Mouse (Mus musculus) myocyte (in vitro differentiated cells): ENCODE data around the gene Cep55. TPM values are rescaled to one million over a fixed set of nuclear protein-coding genes. Genes with fewer than 3 reads are reported as not detected.

Experiments
- H3K27me3 ChIP-seq: one replicate; pipeline ENCODE4 v1.6.1; 2011; ENCODE audit not compliant: control insufficient read depth, insufficient read depth, insufficient read length
- H3K36me3 ChIP-seq: one replicate; pipeline ENCODE4 v1.6.1; 2011; ENCODE audit not compliant: control insufficient read depth, insufficient read depth
- H3K4me2 ChIP-seq: one replicate; pipeline ENCODE4 v1.6.1; 2011; ENCODE audit warnings: low read depth, control low read depth
- H3K4me3 ChIP-seq: one replicate; pipeline ENCODE4 v1.5.1; 2011; ENCODE audit warnings: mild to moderate bottlenecking, control low read depth, moderate library complexity
- H3K79me2 ChIP-seq: one replicate; pipeline ENCODE4 v1.6.1; 2011; ENCODE audit not compliant: control insufficient read depth, insufficient read depth
- H3ac ChIP-seq: one replicate; pipeline ENCODE4 v1.6.1; 2011; ENCODE audit not compliant: control insufficient read depth, insufficient read length
- CEBPB ChIP-seq: IDR thresholded peaks from 2 replicates; pipeline ENCODE4 v1.6.1; 2011; ENCODE audit warnings: mild to moderate bottlenecking, moderate library complexity; ENCODE audit not compliant: poor library complexity, insufficient read depth, severe bottlenecking
- E2F4 ChIP-seq: IDR thresholded peaks from one replicate; pipeline ENCODE4 v1.6.1; 2011; ENCODE audit warnings: mild to moderate bottlenecking, control low read depth, moderate library complexity; ENCODE audit not compliant: insufficient read depth
- MAX ChIP-seq: IDR thresholded peaks from one replicate; pipeline ENCODE4 v1.6.1; 2011; ENCODE audit warnings: low read depth, mild to moderate bottlenecking, control low read depth
- MYOD1 ChIP-seq, 3 experiments: IDR thresholded peaks; one replicate each; pipeline ENCODE4 v1.6.1; 2011; ENCODE audit warnings: control low read depth in 2 of 3, low read depth in 2 of 3, mild to moderate bottlenecking in 2 of 3, moderate library complexity in 1 of 3; ENCODE audit not compliant: insufficient read length in 2 of 3, control insufficient read depth in 1 of 3
- MYOG ChIP-seq, 3 experiments: IDR thresholded peaks; one replicate each; pipeline ENCODE4 v1.6.1; 2011; ENCODE audit warnings: control low read depth in 2 of 3, low read depth in 2 of 3, mild to moderate bottlenecking in 2 of 3; ENCODE audit not compliant: insufficient read length in 2 of 3, control insufficient read depth in 1 of 3, insufficient read depth in 1 of 3
- POLR2A ChIP-seq: IDR thresholded peaks from one replicate; pipeline ENCODE4 v1.6.1; 2011; ENCODE audit warnings: low read depth, mild to moderate bottlenecking, control low read depth, moderate library complexity; ENCODE audit not compliant: insufficient read length
- POLR2AphosphoS2 ChIP-seq: IDR thresholded peaks from one replicate; pipeline ENCODE4 v1.6.1; 2011; ENCODE audit warnings: low read depth, control low read depth; ENCODE audit not compliant: insufficient read length
- REST ChIP-seq: IDR thresholded peaks from one replicate; pipeline ENCODE4 v1.6.1; 2011; ENCODE audit warnings: mild to moderate bottlenecking, control low read depth, moderate library complexity; ENCODE audit not compliant: insufficient read depth, insufficient read length
- SRF ChIP-seq: IDR thresholded peaks from one replicate; pipeline ENCODE4 v1.6.1; 2011; ENCODE audit warnings: low read depth; ENCODE audit not compliant: control insufficient read depth, insufficient read length
- TCF12 ChIP-seq: IDR thresholded peaks from one replicate; pipeline ENCODE4 v1.6.1; 2011; ENCODE audit warnings: mild to moderate bottlenecking, control low read depth; ENCODE audit not compliant: poor library complexity, insufficient read depth, severe bottlenecking
- TCF3 ChIP-seq: IDR thresholded peaks from one replicate; pipeline ENCODE4 v1.6.1; 2011; ENCODE audit warnings: low read depth, control low read depth; ENCODE audit not compliant: insufficient read length
- USF1 ChIP-seq: IDR thresholded peaks from one replicate; pipeline ENCODE4 v1.6.1; 2011; ENCODE audit warnings: low read depth, mild to moderate bottlenecking, control low read depth, moderate library complexity
- polyA plus RNA-seq: library from polyadenylated mRNA; unstranded; fragments of >200 nt; fragmentation: generic; extraction: Trizol; gene quantifications from one replicate; pipeline ENCODE4 v1.2.1, GENCODE M21; 2012; ENCODE audit warnings: missing spikeins

Cep55 gene
- polyA plus RNA-seq, 1 experiment, result 5.1 TPM

DNA sequence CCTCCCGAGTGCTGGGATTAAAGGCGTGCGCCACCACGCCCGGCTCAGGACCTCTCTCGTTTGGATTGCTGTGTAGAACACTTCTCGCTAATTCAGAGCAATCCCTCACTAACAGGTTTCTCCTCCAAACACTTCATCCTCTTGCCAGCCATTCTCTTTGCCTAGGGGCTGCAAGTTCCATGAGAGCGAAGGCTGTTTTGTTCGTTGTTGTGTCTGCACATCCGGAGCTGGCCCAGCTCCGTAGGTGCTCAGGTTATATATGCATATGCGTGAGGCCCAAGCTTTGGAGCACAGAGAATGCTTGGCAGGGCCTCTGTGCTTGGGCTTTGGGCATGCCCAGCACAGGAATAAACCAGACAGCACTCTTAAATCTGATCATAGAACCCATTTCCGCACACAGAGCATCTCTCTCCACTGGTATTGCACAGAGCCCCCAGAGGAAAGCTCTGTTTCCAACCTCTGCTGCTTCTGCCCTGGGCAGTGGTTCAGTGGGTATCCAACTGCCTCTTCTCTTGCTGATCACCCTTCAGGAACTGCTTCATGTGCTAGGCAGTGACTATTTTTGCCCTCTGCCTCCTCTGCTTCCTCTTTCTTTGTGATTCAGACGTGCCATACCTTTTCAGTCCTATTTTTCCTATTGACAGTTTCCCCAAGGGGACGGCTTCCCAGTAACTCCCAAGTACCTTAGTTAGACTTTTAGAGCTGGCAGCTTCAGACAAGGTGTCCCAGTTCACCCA is 54.9 kb downstream of the Cep55 start:
- Histone ChIP-seq H3K4me2 (no peak overlapping the region), H3ac (no peak overlapping the region), H3K79me2 (no peaks in the 10 kb centered on the region), H3K36me3 (no peaks in the 10 kb centered on the region), H3K4me3 (no peak overlapping the region), H3K27me3 (peaks cover 8% of the 10 kb centered on the region)
- TF ChIP-seq POLR2AphosphoS2, result no peak
- TF ChIP-seq SRF, result no peak
- TF ChIP-seq E2F4, result no peak
- TF ChIP-seq POLR2A, result no peak
- TF ChIP-seq MYOG (IDR thresholded peaks at IDR 0.05; ENCODE audit: control insufficient read depth in 1 of 3, insufficient read depth in 1 of 3, insufficient read length in 2 of 3, low read depth in 2 of 3), result no peak
- no peak for TF ChIP-seq CEBPB
- TF ChIP-seq TCF12, result no peak
- no peak for TF ChIP-seq MYOD1 (IDR thresholded peaks at IDR 0.05; ENCODE audit: control insufficient read depth in 1 of 3, insufficient read length in 2 of 3, low read depth in 2 of 3)
- no peak for TF ChIP-seq REST
- no peak for TF ChIP-seq MAX
- TF ChIP-seq USF1, result no peak
- TF ChIP-seq TCF3, result no peak

- Histone ChIP-seq H3K4me3 (no peak overlapping the region), H3K4me2 (peak overlapping the region; percentile 64), H3ac (no peak overlapping the region), H3K79me2 (no peaks in the 10 kb centered on the region), H3K36me3 (no peaks in the 10 kb centered on the region), H3K27me3 (no peaks in the 10 kb centered on the region)
- TF ChIP-seq TCF3, result no peak
- TF ChIP-seq CEBPB, result no peak
- TF ChIP-seq SRF, result no peak
- TF ChIP-seq E2F4, result no peak
- TF ChIP-seq USF1, result no peak
- no peak for TF ChIP-seq MYOG (IDR thresholded peaks at IDR 0.05; ENCODE audit: control insufficient read depth in 1 of 3, insufficient read depth in 1 of 3, insufficient read length in 2 of 3, low read depth in 2 of 3)
- no peak for TF ChIP-seq REST
- TF ChIP-seq TCF12, result no peak
- TF ChIP-seq MAX, result no peak
- no peak for TF ChIP-seq MYOD1 (IDR thresholded peaks at IDR 0.05; ENCODE audit: control insufficient read depth in 1 of 3, insufficient read length in 2 of 3, low read depth in 2 of 3)
- no peak for TF ChIP-seq POLR2AphosphoS2
- no peak for TF ChIP-seq POLR2A
Observed at GRCm38 (mm10) chr19:38111056-38111455, 56.2 kb downstream of the Cep55 start.

DNA sequence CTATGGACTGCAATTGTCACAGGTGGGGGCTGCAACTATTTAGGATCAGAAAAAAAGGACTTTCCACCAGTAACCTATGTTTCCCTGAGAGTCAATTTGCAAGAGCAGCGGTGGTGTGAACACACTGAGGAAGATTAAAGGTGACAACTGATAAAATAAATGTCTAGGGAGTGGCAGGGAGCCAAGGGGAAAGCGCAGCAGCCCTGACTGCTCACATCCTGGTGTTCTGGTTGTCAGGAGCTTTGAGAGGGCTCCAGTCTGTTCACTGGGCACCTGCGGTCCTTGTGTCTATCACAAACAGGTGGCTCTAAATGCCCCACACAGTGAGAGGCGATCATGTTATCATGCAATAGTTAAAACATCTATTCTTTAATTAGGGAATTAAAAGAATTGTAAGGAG is 57.8 kb downstream of the Cep55 start:
- Histone ChIP-seq H3K4me2 (no peak overlapping the region), H3K27me3 (peaks cover 4% of the 10 kb centered on the region), H3K79me2 (no peaks in the 10 kb centered on the region), H3K4me3 (no peak overlapping the region), H3K36me3 (no peaks in the 10 kb centered on the region), H3ac (no peak overlapping the region)
- TF ChIP-seq POLR2AphosphoS2, result no peak
- no peak for TF ChIP-seq MYOG (IDR thresholded peaks at IDR 0.05; ENCODE audit: control insufficient read depth in 1 of 3, insufficient read depth in 1 of 3, insufficient read length in 2 of 3, low read depth in 2 of 3)
- no peak for TF ChIP-seq USF1
- TF ChIP-seq TCF3, result no peak
- no peak for TF ChIP-seq POLR2A
- no peak for TF ChIP-seq CEBPB
- TF ChIP-seq TCF12, result no peak
- no peak for TF ChIP-seq REST
- no peak for TF ChIP-seq E2F4
- TF ChIP-seq MAX, result no peak
- TF ChIP-seq SRF, result no peak
- TF ChIP-seq MYOD1 (IDR thresholded peaks at IDR 0.05; ENCODE audit: control insufficient read depth in 1 of 3, insufficient read length in 2 of 3, low read depth in 2 of 3), result no peak

GRCm38 (mm10) chr19:38114834-38115491 is 60.2 kb downstream of the Cep55 start:
- Histone ChIP-seq H3K4me2 (no peak overlapping the region), H3K36me3 (no peaks in the 10 kb centered on the region), H3K4me3 (no peak overlapping the region), H3K79me2 (no peaks in the 10 kb centered on the region), H3ac (no peak overlapping the region), H3K27me3 (peaks cover 4% of the 10 kb centered on the region)
- TF ChIP-seq POLR2A, result no peak
- TF ChIP-seq CEBPB, result no peak
- no peak for TF ChIP-seq SRF
- no peak for TF ChIP-seq TCF3
- no peak for TF ChIP-seq USF1
- no peak for TF ChIP-seq MYOG (IDR thresholded peaks at IDR 0.05; ENCODE audit: control insufficient read depth in 1 of 3, insufficient read depth in 1 of 3, insufficient read length in 2 of 3, low read depth in 2 of 3)
- TF ChIP-seq MAX, result no peak
- TF ChIP-seq TCF12, result no peak
- no peak for TF ChIP-seq REST
- TF ChIP-seq E2F4, result no peak
- no peak for TF ChIP-seq MYOD1 (IDR thresholded peaks at IDR 0.05; ENCODE audit: control insufficient read depth in 1 of 3, insufficient read length in 2 of 3, low read depth in 2 of 3)
- no peak for TF ChIP-seq POLR2AphosphoS2
